Mouse (Mus musculus) E14TG2a.4 (cell line): ENCODE data around the gene Tpk1.

Experiments
- H3K27me3 ChIP-seq: 2 replicates; pipeline ENCODE4 v1.6.1; 2014; ENCODE audit warnings: low read length, control low read depth; ENCODE audit not compliant: insufficient read depth
- H3K36me3 ChIP-seq: 2 replicates; pipeline ENCODE4 v1.6.1; 2014; ENCODE audit warnings: low read length, control low read depth; ENCODE audit not compliant: insufficient read depth
- H3K4me1 ChIP-seq: replicated peaks from 2 replicates; pipeline ENCODE4 v1.6.1; 2014; ENCODE audit warnings: low read depth, low read length, control low read depth
- H3K4me3 ChIP-seq: replicated peaks from 2 replicates; pipeline ENCODE4 v1.5.1; 2014; ENCODE audit warnings: mild to moderate bottlenecking, low read length
- H3K9me3 ChIP-seq: 2 replicates; pipeline ENCODE4 v1.6.1; 2014; ENCODE audit warnings: low read length, control low read depth
- CTCF ChIP-seq: conservative IDR thresholded peaks from 2 replicates; pipeline ENCODE4 v1.5.1; 2014; ENCODE audit warnings: low read length
- NANOG ChIP-seq: IDR thresholded peaks from 2 replicates; pipeline ENCODE4 v1.6.1; 2014; ENCODE audit warnings: borderline replicate concordance, low read length, mixed read lengths
- POU5F1 ChIP-seq: IDR thresholded peaks from 2 replicates; pipeline ENCODE4 v1.6.1; 2014; ENCODE audit warnings: low read length, borderline replicate concordance

Tpk1 gene

DNA sequence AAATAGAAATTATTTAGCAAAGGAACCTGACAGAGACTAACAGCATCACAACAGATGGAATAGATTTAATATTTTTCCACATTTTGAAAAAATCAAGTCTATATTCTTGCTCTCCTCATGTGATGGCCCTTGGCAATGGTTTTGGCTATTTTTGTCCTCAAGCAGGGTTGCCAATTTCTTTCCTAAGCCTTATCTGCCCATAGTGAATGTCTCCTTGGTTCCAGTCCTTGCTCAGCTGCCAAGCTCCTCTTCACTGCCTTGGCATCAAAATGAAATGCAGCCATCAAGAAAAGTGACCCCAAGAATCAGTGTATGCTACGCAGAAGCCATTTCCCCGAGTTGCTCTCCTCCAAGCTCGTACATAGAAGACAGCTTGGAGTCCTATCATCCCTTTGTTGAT, 263.0 kb downstream of the Tpk1 start:
- TF ChIP-seq NANOG (no peak), POU5F1 (no peak), CTCF (no peak)
- H3K9me3 ChIP-seq, result no peaks in the 10 kb centered on the region
- H3K4me3 ChIP-seq, result no peak overlapping the region
- no peaks in the 10 kb centered on the region for H3K36me3 ChIP-seq
- no peaks in the 10 kb centered on the region for H3K27me3 ChIP-seq
- H3K4me1 ChIP-seq, result no peaks in the 10 kb centered on the region

DNA sequence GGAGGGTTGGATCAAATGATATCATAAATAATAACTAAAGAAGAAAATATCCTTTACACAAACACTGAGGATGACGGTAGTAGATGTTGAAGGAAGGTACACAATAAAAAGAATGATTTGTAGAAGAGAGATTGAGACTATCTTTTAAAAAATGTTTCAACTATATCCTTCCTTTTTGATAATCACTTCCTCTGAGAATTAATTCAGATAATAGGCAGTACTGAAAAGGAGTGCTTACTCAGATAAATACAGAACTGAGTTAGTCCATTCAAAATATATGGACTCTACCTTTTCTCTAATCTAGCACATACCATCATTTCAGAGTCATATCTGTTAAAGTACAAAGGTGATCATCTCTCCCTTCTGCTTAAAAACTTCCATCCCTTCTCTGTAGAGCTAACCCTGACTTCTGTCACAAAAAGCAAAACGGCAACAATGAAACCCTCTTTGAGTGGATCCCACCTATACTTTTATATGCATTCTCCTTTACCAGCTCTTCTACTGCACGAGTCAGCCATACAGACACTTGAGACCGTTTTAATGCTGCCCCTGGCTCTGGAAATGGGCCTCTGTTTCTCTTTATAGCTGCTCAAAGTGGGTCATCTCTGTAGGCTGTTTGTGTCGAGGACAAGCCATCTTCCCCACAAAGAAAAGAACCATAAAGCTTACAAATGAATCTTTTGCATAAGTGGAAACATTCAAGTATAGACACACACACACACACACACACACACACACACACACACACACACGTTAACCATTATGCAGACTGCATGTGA, 263.7 kb downstream of the Tpk1 start:
- no peak overlapping the region for H3K4me3 ChIP-seq
- TF ChIP-seq POU5F1 (no peak), CTCF (no peak), NANOG (no peak)

DNA sequence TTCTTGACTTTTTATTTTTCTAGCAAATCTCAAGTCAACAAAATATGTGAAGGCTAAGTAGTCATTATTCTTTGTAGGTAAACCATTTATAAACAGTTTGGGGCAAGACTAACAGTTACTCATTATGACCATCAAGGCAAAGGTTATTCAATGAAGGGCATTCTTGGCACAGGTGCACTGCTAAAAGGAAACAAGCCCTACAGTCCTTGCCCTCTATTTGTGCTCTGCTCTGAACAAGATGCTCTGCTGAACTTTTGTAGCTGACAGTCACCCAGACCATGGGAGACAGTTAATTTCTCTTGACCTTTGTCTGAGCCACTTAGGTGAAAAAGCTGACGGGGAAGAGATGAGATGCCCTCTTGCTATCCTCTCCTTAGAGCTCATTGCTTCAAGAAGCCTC, 269.7 kb downstream of the Tpk1 start:
- H3K4me1 ChIP-seq, result no peaks in the 10 kb centered on the region
- H3K27me3 ChIP-seq, result no peaks in the 10 kb centered on the region
- TF ChIP-seq NANOG, result no peak
- no peak for TF ChIP-seq POU5F1
- TF ChIP-seq CTCF, result no peak
- no peak overlapping the region for H3K4me3 ChIP-seq
- H3K36me3 ChIP-seq, result no peaks in the 10 kb centered on the region
- H3K9me3 ChIP-seq, result no peaks in the 10 kb centered on the region

More for the DNA sequence above, 263.7 kb downstream of the Tpk1 start:
- Histone ChIP-seq H3K9me3 (no peaks in the 10 kb centered on the region), H3K36me3 (no peaks in the 10 kb centered on the region), H3K4me1 (no peaks in the 10 kb centered on the region), H3K27me3 (no peaks in the 10 kb centered on the region)

DNA sequence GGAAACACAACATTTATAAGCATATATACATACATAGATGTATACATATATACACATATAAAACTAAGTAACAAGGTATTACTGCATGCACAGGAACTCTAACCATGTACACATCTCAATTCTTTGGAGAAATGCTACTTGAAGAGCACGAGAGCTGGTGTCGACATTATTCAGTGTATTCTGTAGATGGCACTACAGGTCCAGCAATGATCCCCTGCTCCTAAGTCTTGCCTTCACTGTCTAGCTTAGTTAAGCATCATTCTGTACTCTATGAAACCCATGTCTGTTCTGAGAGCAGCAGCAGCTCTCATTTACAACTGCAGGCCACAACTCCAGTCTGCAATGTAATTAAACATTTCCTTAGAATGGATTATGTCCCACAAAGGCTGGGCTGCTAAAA, 270.5 kb downstream of the Tpk1 start:
- H3K4me1 ChIP-seq, result peaks cover under 1% of the 10 kb centered on the region; the same call in 1 of the 2 replicates
- TF ChIP-seq CTCF (no peak), NANOG (no peak), POU5F1 (no peak)
- H3K9me3 ChIP-seq, result no peaks in the 10 kb centered on the region
- H3K36me3 ChIP-seq, result no peaks in the 10 kb centered on the region
- H3K27me3 ChIP-seq, result no peaks in the 10 kb centered on the region
- no peak overlapping the region for H3K4me3 ChIP-seq

DNA sequence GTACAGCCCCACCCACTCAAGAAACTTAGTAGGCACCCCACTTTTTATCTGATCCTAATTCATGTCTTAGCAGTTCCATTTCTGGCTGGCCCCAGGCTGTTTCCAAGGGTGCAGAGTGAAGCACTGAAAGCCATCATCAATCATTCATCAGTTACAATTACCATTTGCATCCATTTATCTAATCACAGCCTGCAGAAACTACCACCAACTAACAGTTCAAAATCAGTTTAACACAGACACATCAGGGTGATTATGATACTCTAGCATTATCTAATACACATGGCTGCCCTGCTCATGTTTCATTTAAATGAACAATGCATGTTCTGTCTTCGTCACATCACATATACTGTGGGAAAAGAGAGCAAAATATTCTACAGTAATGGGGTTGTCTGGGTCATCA, 274.7 kb downstream of the Tpk1 start:
- Histone ChIP-seq H3K27me3 (no peaks in the 10 kb centered on the region), H3K36me3 (no peaks in the 10 kb centered on the region), H3K4me3 (no peak overlapping the region), H3K9me3 (no peaks in the 10 kb centered on the region), H3K4me1 (peaks cover 4% of the 10 kb centered on the region; the same call in 1 of the 2 replicates)
- TF ChIP-seq POU5F1 (no peak), CTCF (no peak), NANOG (no peak)

DNA sequence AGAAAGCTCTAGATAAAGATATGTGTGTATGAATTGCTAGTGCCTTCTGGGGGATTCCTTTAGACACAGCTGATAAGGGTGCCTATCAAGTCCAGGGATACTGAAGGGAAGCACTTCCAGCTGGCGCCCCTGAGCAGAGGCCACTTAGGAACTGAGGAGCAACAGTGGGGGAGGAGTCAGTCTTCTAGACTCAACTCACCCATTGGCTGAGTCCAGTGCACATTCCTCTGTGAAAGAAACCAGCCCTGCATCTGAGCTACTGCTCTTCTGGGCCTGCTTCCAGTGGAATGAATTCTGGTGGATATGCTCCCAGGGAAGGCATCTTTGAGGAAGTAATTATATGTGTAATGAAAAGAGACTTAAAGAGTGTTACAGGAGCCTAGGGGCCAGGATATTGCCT, 278.8 kb downstream of the Tpk1 start:
- TF ChIP-seq POU5F1 (no peak), NANOG (no peak), CTCF (no peak)
- no peak overlapping the region for H3K4me3 ChIP-seq
- H3K9me3 ChIP-seq, result no peaks in the 10 kb centered on the region
- H3K36me3 ChIP-seq, result no peaks in the 10 kb centered on the region
- H3K4me1 ChIP-seq, result peaks cover 5% of the 10 kb centered on the region
- H3K27me3 ChIP-seq, result no peaks in the 10 kb centered on the region

DNA sequence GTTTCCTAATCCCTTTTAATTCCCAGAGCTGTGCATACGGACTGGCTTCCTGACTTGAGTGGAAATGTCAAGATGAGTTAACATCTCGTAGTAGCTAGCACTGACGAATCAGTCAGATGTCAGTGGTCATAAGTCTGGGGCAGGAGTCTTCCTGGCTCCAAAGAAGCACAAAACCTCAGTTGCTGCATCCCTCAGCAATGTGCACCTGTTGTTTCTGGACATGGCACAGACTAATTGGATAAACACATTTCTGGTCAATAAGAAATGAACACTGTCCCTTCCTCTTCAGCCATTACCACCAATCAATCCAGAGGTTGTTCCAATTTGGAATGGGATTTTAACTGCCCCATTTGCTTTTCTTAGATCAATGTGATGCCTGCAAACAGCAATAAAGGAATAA, 281.2 kb downstream of the Tpk1 start:
- Histone ChIP-seq H3K4me1 (peaks cover 4% of the 10 kb centered on the region; the same call in 1 of the 2 replicates), H3K36me3 (no peaks in the 10 kb centered on the region), H3K9me3 (no peaks in the 10 kb centered on the region), H3K27me3 (no peaks in the 10 kb centered on the region), H3K4me3 (no peak overlapping the region)
- TF ChIP-seq NANOG, result no peak
- no peak for TF ChIP-seq CTCF
- no peak for TF ChIP-seq POU5F1

DNA sequence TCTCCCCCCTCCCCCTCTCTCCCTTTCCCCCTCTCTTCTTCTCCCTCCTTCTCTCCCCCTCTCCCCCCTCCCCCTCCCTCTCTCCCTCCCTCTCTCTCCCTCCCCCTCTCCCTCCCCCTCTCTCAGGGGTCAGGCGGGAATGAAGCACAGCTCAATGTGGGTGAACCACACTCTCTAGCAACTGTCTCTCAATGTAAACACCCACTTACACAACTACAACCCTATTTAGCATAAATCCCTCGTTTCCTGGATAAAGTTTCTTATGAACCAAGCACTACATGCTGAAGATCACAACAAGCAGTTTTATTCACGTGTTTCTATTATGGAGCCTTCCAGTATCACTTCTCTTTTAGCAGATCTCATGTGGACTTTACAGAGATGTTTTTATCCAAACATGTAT, 281.8 kb downstream of the Tpk1 start:
- TF ChIP-seq POU5F1, result no peak
- H3K27me3 ChIP-seq, result no peaks in the 10 kb centered on the region
- H3K4me3 ChIP-seq, result no peak overlapping the region
- peaks cover 4% of the 10 kb centered on the region; the same call in 1 of the 2 replicates for H3K4me1 ChIP-seq
- H3K9me3 ChIP-seq, result no peaks in the 10 kb centered on the region
- no peaks in the 10 kb centered on the region for H3K36me3 ChIP-seq

DNA sequence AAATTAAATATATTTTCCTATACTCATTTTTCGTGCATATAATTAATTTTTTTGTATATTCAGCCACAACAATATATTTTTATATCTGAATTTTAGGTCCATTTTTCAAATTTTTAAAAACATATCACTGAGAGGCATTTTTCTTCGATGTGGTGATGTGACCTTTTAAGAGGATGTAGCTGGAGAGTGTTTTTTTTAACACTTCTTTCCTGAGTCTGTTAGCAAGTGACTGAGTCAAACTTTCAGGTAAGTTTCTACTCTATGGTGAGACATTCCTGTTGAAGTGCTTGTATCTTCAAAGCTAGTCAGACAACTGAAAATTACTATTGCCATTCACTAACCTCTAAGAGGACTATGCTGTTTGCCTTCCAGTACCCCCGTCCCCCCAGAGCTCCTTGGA, 283.3 kb downstream of the Tpk1 start:
- H3K27me3 ChIP-seq, result no peaks in the 10 kb centered on the region
- H3K4me3 ChIP-seq, result no peak overlapping the region
- TF ChIP-seq CTCF (no peak), POU5F1 (no peak), NANOG (no peak)
- no peaks in the 10 kb centered on the region for H3K36me3 ChIP-seq
- H3K9me3 ChIP-seq, result no peaks in the 10 kb centered on the region
- H3K4me1 ChIP-seq, result peaks cover 4% of the 10 kb centered on the region; the same call in 1 of the 2 replicates
